In the genomic region with DNA sequence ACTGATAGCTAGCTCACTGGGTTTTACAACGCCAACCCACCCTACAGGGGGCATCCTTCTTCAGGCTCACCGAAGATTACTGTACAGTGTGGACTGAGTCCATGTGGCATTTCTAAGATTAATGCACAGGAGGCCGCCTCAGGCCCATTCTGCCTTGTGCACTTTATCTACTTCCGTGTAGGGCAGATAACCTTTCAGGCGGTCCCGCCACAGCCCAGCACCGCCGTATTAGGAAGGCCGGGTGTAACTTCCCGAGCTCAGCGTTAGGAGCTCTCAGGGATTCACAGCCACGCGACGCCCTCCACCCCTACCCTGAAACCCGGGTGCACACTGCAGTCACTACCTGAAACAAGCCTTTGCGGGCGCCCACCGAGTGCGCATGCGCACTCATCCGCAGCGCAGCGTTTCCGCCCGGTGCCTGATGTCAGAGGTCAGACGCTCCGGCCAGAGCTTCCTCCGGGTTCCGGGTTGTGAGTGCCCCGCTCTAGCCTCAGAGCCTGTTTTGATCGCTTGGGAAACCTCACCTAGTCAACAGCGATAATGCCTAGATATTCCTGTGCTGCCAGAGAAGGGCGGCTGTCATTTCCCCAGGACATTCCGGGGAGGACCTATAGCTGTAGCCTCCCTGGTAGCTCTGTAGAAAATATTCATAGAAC, we compare ENCODE assay signal across 8 mouse cellular contexts. TPM values are rescaled to one million over a fixed set of nuclear protein-coding genes. Genes with fewer than 3 reads are reported as not detected.
DNase-seq lines count a peak whose midpoint lies in the region; ATAC-seq and TF ChIP-seq lines count a peak whose summit lies in the region.

No protein-coding gene starts in this region.

- 4% methylated on average over 34 of the region's 34 CpGs for WGBS in hindbrain, postnatal 0 days
- 3% methylated on average over 34 of the region's 34 CpGs for WGBS in macrophage (ENCODE audit: missing documents)

- H3K27me3 ChIP-seq in hindbrain, postnatal 0 days (ENCODE audit: insufficient read depth, low read length): no peaks in the 10 kb centered on the region

- peak; percentile 93 for ATAC-seq in hindbrain, postnatal 0 days

- peak; percentile 66; the same call in 1 of the 2 replicates for TF ChIP-seq POLR2A in cortical plate, adult 2 months (IDR thresholded peaks at IDR 0.05; ENCODE audit: extremely low read depth, insufficient read depth, low read length)

- peak overlapping the region; percentile 50 for H3K4me3 ChIP-seq in cortical plate, adult 2 months (ENCODE audit: insufficient read depth, low read length)
- peak overlapping the region; percentile 53 for H3K4me3 ChIP-seq in hindbrain, postnatal 0 days (ENCODE audit: low read length)
- H3K4me3 ChIP-seq in left cerebral cortex, adult 2 months: peak overlapping the region; percentile 81
- peak overlapping the region; percentile 70 for H3K4me3 ChIP-seq in macrophage (ENCODE audit: inconsistent target)

- H3K36me3 ChIP-seq in hindbrain, postnatal 0 days (ENCODE audit: insufficient read depth, low read length): no peaks in the 10 kb centered on the region
- H3K36me3 ChIP-seq in macrophage (ENCODE audit: inconsistent target): peaks cover 6% of the 10 kb centered on the region; the same call in 1 of the 2 replicates

- peak overlapping the region; percentile 56 for H3K9ac ChIP-seq in hindbrain, postnatal 0 days (replicated peaks; ENCODE audit: low read length)

- H3K27ac ChIP-seq in cortical plate, adult 2 months (ENCODE audit: insufficient read depth, low read length): no peak overlapping the region
- H3K27ac ChIP-seq in hindbrain, postnatal 0 days: peak overlapping the region; percentile 64
- H3K27ac ChIP-seq in left cerebral cortex, adult 2 months: peak overlapping the region; percentile 94
- peak overlapping the region; percentile 89 for H3K27ac ChIP-seq in macrophage

- peaks cover 10% of the 10 kb centered on the region; the same call in 1 of the 2 replicates for H3K79me2 ChIP-seq in macrophage (ENCODE audit: inconsistent target)

- no peak for TF ChIP-seq CTCF in cortical plate, adult 2 months (IDR thresholded peaks at IDR 0.05; ENCODE audit: extremely low read depth, insufficient read depth, low read length)
- 0 out of 2 replicates have a peak, but pooled peaks have one; percentile 33 for TF ChIP-seq CTCF in hindbrain, postnatal 0 days (IDR thresholded peaks at IDR 0.05; ENCODE audit: low read depth)
- TF ChIP-seq CTCF in left cerebral cortex, adult 2 months (IDR thresholded peaks at IDR 0.05): peak; percentile 30

- H3K9me3 ChIP-seq in hindbrain, postnatal 0 days (ENCODE audit: low read length): no peaks in the 10 kb centered on the region

- H3K4me1 ChIP-seq in cortical plate, adult 2 months (ENCODE audit: control insufficient read depth, insufficient read depth, low read length): no peaks in the 10 kb centered on the region; the same call in 1 of the 2 replicates
- H3K4me1 ChIP-seq in hindbrain, postnatal 0 days (ENCODE audit: insufficient read depth, low read length): 0 out of 2 replicates have a peak, but pooled peaks cover 2% of the 10 kb centered on the region

- DNase-seq in ZHBTc4 (ENCODE audit: low read depth, low spot score): peak; percentile 93
- peak; percentile 72 to 84 for DNase-seq in gastrocnemius, adult 8-10 months (ENCODE audit: low spot score in 2 of 2)
- DNase-seq in hindbrain, postnatal 0 days (ENCODE audit: low spot score): peak; percentile 88
- peak; percentile 89 to 91 for DNase-seq in left cerebral cortex, adult 2 months (ENCODE audit: extremely low spot score in 1 of 2, low spot score in 2 of 2)
- peak; percentile 67 for DNase-seq in retina, postnatal 7 days (ENCODE audit: low read depth, low spot score)
- peak; percentile 86 to 88 for DNase-seq in urinary bladder, adult 18-20 months (ENCODE audit: low spot score in 2 of 2)

- H3K4me2 ChIP-seq in hindbrain, postnatal 0 days (ENCODE audit: low read depth, low read length): peak overlapping the region; percentile 69

- intact Hi-C loops in left cerebral cortex, adult 2 months (cut with DNase I): no loop called here

RNA-seq across cellular contexts. Expression of a gene that starts 6.0 kb away (rescaled TPM):
- 17.3 and 17.5 TPM in 2 replicates for polyA plus RNA-seq in cortical plate, adult 2 months (2012; rRNA removed)
- 10 to 100 TPM; 42.2 to 51.3 (median 47.6) TPM for total RNA-seq in gastrocnemius, adult 8-10 months (2022)
- 15.3 and 24.0 TPM in 2 replicates for total RNA-seq in hindbrain, postnatal 0 days (2014; rRNA removed)
- polyA plus RNA-seq in hindbrain, postnatal 0 days (2015; fragmentation: Nextera tagmentation; extraction: Ambion mirVana): 27.6 and 30.4 TPM in 2 replicates
- total RNA-seq in left cerebral cortex, adult 2 months (2021): 10 to 100 TPM; 26.9 to 28.8 TPM
- 100 to 1,000 TPM in 2 of 26 experiments, 10 to 100 TPM in 24; 26.0 to 104 (median 69.7) TPM for total RNA-seq in macrophage (2018; cell fraction: chromatin; rRNA removed)
- 10 to 100 TPM; 19.8 to 31.4 (median 27.4) TPM for total RNA-seq in macrophage (2018; cell fraction: cytosol; rRNA removed)
- 100 to 1,000 TPM in 2 of 26 experiments, 10 to 100 TPM in 24; 25.4 to 107 (median 44.2) TPM for total RNA-seq in macrophage (2018; cell fraction: nucleus; rRNA removed)
- polyA plus RNA-seq in macrophage (2018): 23.3 to 25.1 TPM (median 24.8 TPM) in 3 replicates

RNA-seq across cellular contexts. Expression of a gene that starts 6.5 kb away (rescaled TPM):
- 6.0 and 6.1 TPM in 2 replicates for polyA plus RNA-seq in cortical plate, adult 2 months (2012; rRNA removed)
- 10 to 100 TPM; 10.2 to 13.0 (median 12.2) TPM for total RNA-seq in gastrocnemius, adult 8-10 months (2022)
- total RNA-seq in hindbrain, postnatal 0 days (2014; rRNA removed): 4.0 and 4.6 TPM in 2 replicates
- polyA plus RNA-seq in hindbrain, postnatal 0 days (2015; fragmentation: Nextera tagmentation; extraction: Ambion mirVana): 1.4 and 1.7 TPM in 2 replicates
- total RNA-seq in left cerebral cortex, adult 2 months (2021): 10 to 100 TPM; 10.1 to 10.4 TPM
- total RNA-seq in macrophage (2018; cell fraction: chromatin; rRNA removed): 10 to 100 TPM in 10 of 26 experiments, 1 to 10 TPM in 16; 2.8 to 18.9 (median 6.6) TPM
- 10 to 100 TPM in 18 of 26 experiments, 1 to 10 TPM in 8; 4.3 to 16.1 (median 11.8) TPM for total RNA-seq in macrophage (2018; cell fraction: cytosol; rRNA removed)
- 10 to 100 TPM in 15 of 26 experiments, 1 to 10 TPM in 11; 5.3 to 22.9 (median 10.3) TPM for total RNA-seq in macrophage (2018; cell fraction: nucleus; rRNA removed)
- 9.7 to 15.5 TPM (median 11.4 TPM) in 3 replicates for polyA plus RNA-seq in macrophage (2018)
